Mouse (Mus musculus): ENCODE data around the gene Exoc3l4.

DNA sequence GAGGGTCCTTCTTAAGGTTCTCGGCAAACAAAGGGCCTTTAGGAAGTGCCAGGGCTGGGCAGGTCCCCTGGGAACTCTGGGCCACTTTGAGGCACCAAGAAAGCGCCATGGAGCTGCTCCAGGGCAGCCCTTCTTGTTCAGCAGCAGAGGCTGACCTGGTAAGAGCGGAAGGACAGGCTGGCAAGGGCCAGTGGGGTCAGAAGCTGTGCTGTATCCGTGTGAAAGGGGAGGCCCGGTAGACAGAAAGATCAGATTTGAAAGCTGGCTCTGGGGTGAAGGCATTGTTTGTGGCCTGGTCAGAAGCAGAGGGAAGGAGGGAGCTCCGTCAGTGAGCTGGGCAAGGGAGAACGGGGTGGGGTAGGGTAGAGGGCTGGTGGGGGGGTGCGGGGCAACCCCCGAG, 30.5 kb downstream of the Exoc3l4 start:
- TF ChIP-seq TAL1 (conservative IDR thresholded peaks at IDR 0.05; ENCODE audit: low read depth, low read length) = no peak
- no peak for TF ChIP-seq CTCF (IDR thresholded peaks at IDR 0.05; ENCODE audit: low read depth, low read length)
- TF ChIP-seq GATA1 (IDR thresholded peaks at IDR 0.05; ENCODE audit: borderline replicate concordance, low read length) = no peak
- TF ChIP-seq POLR2AphosphoS5 (IDR thresholded peaks at IDR 0.05; ENCODE audit: insufficient replicate concordance, low read depth, low read length) = no peak
- no peak for TF ChIP-seq GATA2 (IDR thresholded peaks at IDR 0.05; ENCODE audit: borderline replicate concordance, low read depth, low read length)
